Mouse (Mus musculus) CD4-positive, CD25-positive, alpha-beta regulatory T cell, adult 4 months (primary cell): ENCODE data around the gene Mageb4. TPM values are rescaled to one million over a fixed set of nuclear protein-coding genes. Genes with fewer than 3 reads are reported as not detected.
"Not testable (repeated sequence)": the region's sequence is repeated elsewhere in the genome, so short reads cannot be mapped to it uniquely, and the experiment has no call there.

ENCODE experiments used
- ATAC-seq: one replicate; pipeline ENCODE4 v1.8.0; 2017
- polyA plus RNA-seq, 2 experiments: library from polyadenylated mRNA; unstranded; fragments of 100-300 nt; shearing (Covaris generic); gene quantifications; one replicate each; pipeline ENCODE4 v1.2.1; 2017

The Mageb4 gene
- polyA plus RNA-seq, result not detected

GRCm38 (mm10) chrX:86304993-86305392, at the start of gene Mageb4:
Gene Mageb4, minus strand, starts transcription at chrX:86305093.
- ATAC-seq, result not testable (repeated sequence)

DNA sequence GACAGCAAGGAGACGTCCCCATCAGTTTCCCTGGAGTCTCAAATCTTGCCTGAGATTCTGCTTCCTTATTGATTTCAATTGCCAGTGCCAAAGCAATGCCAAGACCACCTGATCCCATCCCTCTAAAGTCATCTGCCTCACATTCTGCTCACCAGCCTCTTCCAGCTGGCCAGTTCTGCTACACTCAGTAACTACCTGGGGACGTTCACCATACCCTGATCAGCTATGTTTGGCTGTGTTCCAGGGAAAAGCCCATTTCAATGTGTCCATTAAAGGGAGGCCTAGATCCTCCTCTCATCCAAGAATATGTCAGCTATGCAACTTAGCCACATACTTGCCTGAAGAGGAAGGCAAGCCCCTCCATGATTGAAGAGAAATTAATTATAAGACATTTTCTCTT, 20.3 kb downstream of the Mageb4 start:
- ATAC-seq, result not testable (repeated sequence)

- not testable (repeated sequence) for ATAC-seq
Observed at GRCm38 (mm10) chrX:86245950-86246349, 58.9 kb downstream of the Mageb4 start.

DNA sequence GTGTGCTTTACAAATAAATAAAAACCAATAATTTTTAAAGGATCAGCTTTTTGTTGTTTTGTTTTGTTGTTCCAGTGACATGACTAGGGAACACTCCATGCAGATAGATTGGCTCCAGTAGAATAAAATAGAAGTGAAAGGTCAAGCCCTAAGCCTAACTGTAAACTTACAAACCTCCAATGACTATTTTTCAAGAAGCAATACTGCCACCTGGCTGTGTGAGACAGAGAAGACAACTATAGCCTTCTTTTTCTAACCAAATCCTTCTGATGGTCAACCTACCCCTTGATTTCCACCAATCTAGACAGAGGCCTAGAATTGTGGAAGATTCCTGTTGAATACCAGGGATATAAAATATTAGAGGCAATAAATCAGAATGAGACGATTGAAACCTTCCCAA, 67.6 kb downstream of the Mageb4 start:
- ATAC-seq, result no peak

Other genes with a start within 250 kb of the Mageb4 start
- gene Nr0b1, start 113.3 kb downstream of the Mageb4 start, polyA plus RNA-seq, result not detected